Mouse (Mus musculus): ENCODE data around the gene Trp53tg5. TPM values are rescaled to one million over a fixed set of nuclear protein-coding genes. Genes with fewer than 3 reads are reported as not detected.

Gene Trp53tg5
- total and polyA plus RNA-seq, 3 experiments, result not detected

DNA sequence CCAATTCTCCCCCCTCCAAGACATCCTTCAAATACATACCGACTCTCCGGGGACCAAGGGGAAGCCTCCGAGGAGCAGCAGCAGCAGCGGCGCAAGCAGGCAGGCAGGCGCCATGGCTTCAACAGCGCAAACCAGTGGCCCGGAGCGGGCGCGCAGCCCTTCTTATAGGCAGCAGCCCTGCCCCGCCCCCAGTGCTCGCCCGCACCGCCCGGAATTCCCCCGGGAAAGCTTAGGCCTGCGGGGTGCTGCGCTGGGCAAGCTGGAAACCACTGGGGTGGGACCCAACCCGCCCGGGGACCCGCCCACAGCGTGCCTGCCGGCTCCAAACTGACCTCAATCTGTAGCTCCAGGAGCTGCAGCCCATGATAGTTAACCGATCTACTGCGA lies 30.5 kb downstream of the Trp53tg5 start (continued):
- TF ChIP-seq MYC (IDR thresholded peaks at IDR 0.05; ENCODE audit: low read depth, low read length), result 0 out of 2 replicates have a peak, but pooled peaks have one; percentile 24

DNA sequence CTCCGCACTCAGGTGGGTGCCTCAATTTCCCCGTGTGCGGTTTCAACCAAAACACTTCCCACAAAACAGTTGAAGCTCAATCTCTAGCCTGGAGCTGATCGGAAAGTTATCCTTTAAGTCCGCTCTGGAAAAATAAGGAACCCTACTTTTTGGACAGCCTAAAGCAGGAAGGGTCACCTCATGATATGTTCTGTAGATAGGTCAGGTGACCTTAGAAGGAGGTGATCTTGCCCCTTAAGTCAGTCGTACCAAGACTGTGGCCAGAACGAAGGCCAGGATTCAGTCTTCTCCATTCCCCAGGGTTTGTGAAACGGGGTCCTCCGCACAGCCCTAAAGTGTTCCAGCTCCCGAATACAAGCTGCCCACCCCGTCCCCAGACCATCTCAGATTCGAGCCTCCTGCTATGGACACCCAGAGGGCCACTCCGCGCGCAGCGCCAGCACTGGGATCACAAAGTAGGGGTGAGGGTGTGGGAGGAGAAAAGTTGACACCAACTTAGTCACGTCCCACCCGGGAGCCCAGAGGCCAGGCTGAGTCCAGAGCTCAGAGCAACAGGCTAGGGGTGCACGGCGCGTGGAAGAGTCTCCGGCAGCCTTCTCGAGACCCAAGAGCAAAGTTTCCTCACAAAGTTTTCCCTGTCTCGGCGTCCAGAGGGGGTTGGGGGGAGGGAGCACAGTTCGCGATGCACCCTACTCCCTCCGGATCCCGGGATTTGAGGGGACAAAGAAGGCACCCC lies 31.0 kb downstream of the Trp53tg5 start:
- peaks cover 18 to 59% of the 10 kb centered on the region in 2 experiments for H3K4me1 ChIP-seq (ENCODE audit: control insufficient read depth in 1 of 2, insufficient read depth in 2 of 2)
- peaks cover 36% of the 10 kb centered on the region for H3K79me2 ChIP-seq (replicated peaks; ENCODE audit: control insufficient read depth, extremely low read depth, insufficient read depth, poor library complexity, severe bottlenecking)
- no peaks in the 10 kb centered on the region for H3K9me3 ChIP-seq (replicated peaks; ENCODE audit: low read length)
- H3K27me3 ChIP-seq (replicated peaks), result peaks cover 14% of the 10 kb centered on the region
- peaks cover 0 to 18% of the 10 kb centered on the region in 2 experiments for H3K36me3 ChIP-seq (replicated peaks in 1 of 2; ENCODE audit: control insufficient read depth in 1 of 2, insufficient read depth in 1 of 2, low read length in 1 of 2)
- peak overlapping the region; percentile 87 for H3K9ac ChIP-seq (ENCODE audit: insufficient read depth, low read depth)
- in situ Hi-C loops (cut with MboI; ENCODE audit: low pct_ligation_motif_present, low pct_unique_long_range_greater_than_20kb, low sequenced_read_pairs), result no loop called here
- dilution Hi-C loops (cut with MboI; ENCODE audit: extremely low pct_ligation_motif_present, extremely low pct_unique_long_range_greater_than_20kb, low sequenced_read_pairs), result no loop called here
- H3K27ac ChIP-seq (ENCODE audit: insufficient read depth, low read depth), result peak overlapping the region; percentile 10
- H3K4me3 ChIP-seq (replicated peaks in 1 of 3; ENCODE audit: low read depth in 2 of 3, low read length in 2 of 3, poor library complexity in 1 of 3), result peak overlapping the region; percentile 58 to 72 (median 63)
- no peak for TF ChIP-seq ETS1 (conservative IDR thresholded peaks at IDR 0.05; ENCODE audit: low read depth, low read length)
- TF ChIP-seq ELF1 (IDR thresholded peaks at IDR 0.05; ENCODE audit: low read depth, low read length), result no peak
- TF ChIP-seq USF1 (IDR thresholded peaks at IDR 0.05; ENCODE audit: low read depth, low read length), result peak; percentile 13; the same call in 1 of the 2 replicates
- peak overlapping the region; percentile 77 for H3K4me2 ChIP-seq (ENCODE audit: insufficient read depth, low read depth, poor library complexity, severe bottlenecking)
- DNase-seq (ENCODE audit: extremely low read depth), result no peak

DNA sequence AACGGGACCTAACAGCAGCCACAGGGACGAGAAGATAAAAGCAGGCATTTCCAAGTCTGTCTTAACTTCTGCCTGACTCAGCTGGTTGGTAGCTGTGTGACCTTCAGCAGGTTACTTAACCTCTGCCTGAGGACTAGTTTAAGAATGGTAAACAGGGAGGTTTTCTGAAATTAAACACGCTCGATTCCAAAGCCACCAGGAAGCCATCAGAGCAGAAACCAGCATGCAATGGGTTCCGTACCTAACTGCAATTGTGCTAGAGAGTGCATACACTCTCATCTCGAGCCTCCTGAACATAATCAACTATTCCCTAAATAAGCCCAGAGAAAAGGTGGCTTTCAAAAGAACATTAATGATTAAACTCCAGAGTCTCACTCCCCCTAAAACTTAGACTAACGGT lies 31.8 kb downstream of the Trp53tg5 start:
- DNase-seq (ENCODE audit: extremely low read depth), result no peak
- Histone ChIP-seq H3K9ac (ENCODE audit: insufficient read depth, low read depth) (peak overlapping the region; percentile 87), H3K4me3 (replicated peaks in 1 of 3; ENCODE audit: low read depth in 2 of 3, low read length in 2 of 3, poor library complexity in 1 of 3) (peak overlapping the region; percentile 58 to 72 (median 63)), H3K9me3 (replicated peaks; ENCODE audit: low read length) (no peaks in the 10 kb centered on the region), H3K27me3 (replicated peaks) (peaks cover 14% of the 10 kb centered on the region), H3K4me1 (ENCODE audit: control insufficient read depth in 1 of 2, insufficient read depth in 2 of 2) (peaks cover 24 to 66% of the 10 kb centered on the region in 2 experiments), H3K27ac (ENCODE audit: insufficient read depth, low read depth) (no peak overlapping the region; the same call in 1 of the 2 replicates), H3K36me3 (replicated peaks in 1 of 2; ENCODE audit: control insufficient read depth in 1 of 2, insufficient read depth in 1 of 2, low read length in 1 of 2) (peaks cover 0 to 18% of the 10 kb centered on the region in 2 experiments), H3K79me2 (replicated peaks; ENCODE audit: control insufficient read depth, extremely low read depth, insufficient read depth, poor library complexity, severe bottlenecking) (peaks cover 36% of the 10 kb centered on the region), H3K4me2 (ENCODE audit: insufficient read depth, low read depth, poor library complexity, severe bottlenecking) (peak overlapping the region; percentile 77)
- in situ Hi-C loops (cut with MboI; ENCODE audit: low pct_ligation_motif_present, low pct_unique_long_range_greater_than_20kb, low sequenced_read_pairs), result no loop called here
- no peak for TF ChIP-seq POLR2A (IDR thresholded peaks at IDR 0.05; ENCODE audit: low read depth, low read length)
- no peak for TF ChIP-seq BHLHE40 (IDR thresholded peaks at IDR 0.05; ENCODE audit: low read depth, low read length)
- TF ChIP-seq MAFK (IDR thresholded peaks at IDR 0.05; ENCODE audit: insufficient replicate concordance, low read length), result 0 out of 2 replicates have a peak, but pooled peaks have one; percentile 4
- dilution Hi-C loops (cut with MboI; ENCODE audit: extremely low pct_ligation_motif_present, extremely low pct_unique_long_range_greater_than_20kb, low sequenced_read_pairs), result no loop called here

DNA sequence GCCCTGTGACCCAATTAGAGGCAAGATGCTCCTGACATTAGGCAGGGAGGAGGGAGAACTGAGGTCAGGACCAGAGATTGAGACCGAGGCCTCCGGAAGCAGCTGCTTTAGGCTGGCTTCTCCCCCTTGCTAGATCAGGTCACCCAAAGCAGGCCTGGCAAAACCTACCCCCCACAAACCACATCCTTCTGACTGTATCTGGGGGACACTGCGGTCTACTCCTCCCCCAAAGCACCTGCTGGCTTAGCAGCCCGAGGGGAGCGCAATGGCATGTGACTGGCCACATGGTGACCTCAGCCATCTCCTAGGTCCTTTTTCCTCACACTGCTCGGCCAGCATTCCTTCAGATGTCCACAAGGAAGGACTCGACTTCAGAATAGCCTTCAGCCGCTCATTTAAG lies 32.4 kb downstream of the Trp53tg5 start:
- Histone ChIP-seq H3K4me3 (replicated peaks in 1 of 3; ENCODE audit: low read depth in 2 of 3, low read length in 2 of 3, poor library complexity in 1 of 3) (peak overlapping the region; percentile 58 to 72 (median 63)), H3K36me3 (replicated peaks in 1 of 2; ENCODE audit: control insufficient read depth in 1 of 2, insufficient read depth in 1 of 2, low read length in 1 of 2) (peaks cover 0 to 18% of the 10 kb centered on the region in 2 experiments), H3K27ac (ENCODE audit: insufficient read depth, low read depth) (no peak overlapping the region; the same call in 1 of the 2 replicates), H3K4me1 (ENCODE audit: control insufficient read depth in 1 of 2, insufficient read depth in 2 of 2) (peaks cover 30 to 72% of the 10 kb centered on the region in 2 experiments), H3K9me3 (replicated peaks; ENCODE audit: low read length) (no peaks in the 10 kb centered on the region), H3K79me2 (replicated peaks; ENCODE audit: control insufficient read depth, extremely low read depth, insufficient read depth, poor library complexity, severe bottlenecking) (peaks cover 36% of the 10 kb centered on the region), H3K4me2 (ENCODE audit: insufficient read depth, low read depth, poor library complexity, severe bottlenecking) (peak overlapping the region; percentile 77), H3K9ac (ENCODE audit: insufficient read depth, low read depth) (peak overlapping the region; percentile 87; the same call in 1 of the 2 replicates), H3K27me3 (replicated peaks) (peaks cover 13% of the 10 kb centered on the region)
- peak; percentile 87 for DNase-seq (ENCODE audit: extremely low read depth)
- dilution Hi-C loops (cut with MboI; ENCODE audit: extremely low pct_ligation_motif_present, extremely low pct_unique_long_range_greater_than_20kb, low sequenced_read_pairs), result no loop called here
- in situ Hi-C loops (cut with MboI; ENCODE audit: low pct_ligation_motif_present, low pct_unique_long_range_greater_than_20kb, low sequenced_read_pairs), result no loop called here
- TF ChIP-seq TBP (conservative IDR thresholded peaks at IDR 0.05; ENCODE audit: low read depth, low read length), result no peak; the same call in 1 of the 2 replicates
- peak; percentile 40; the same call in 1 of the 2 replicates for TF ChIP-seq ELF1 (IDR thresholded peaks at IDR 0.05; ENCODE audit: low read depth, low read length)
- peak; percentile 87 for TF ChIP-seq CHD2 (IDR thresholded peaks at IDR 0.05; ENCODE audit: low read length)
- no peak for TF ChIP-seq ZKSCAN1 (IDR thresholded peaks at IDR 0.05; ENCODE audit: borderline replicate concordance, low read depth, low read length)
- TF ChIP-seq KAT2A (IDR thresholded peaks at IDR 0.05; ENCODE audit: insufficient replicate concordance, low read length), result 0 out of 2 replicates have a peak, but pooled peaks have one; percentile 12
- no peak; the same call in 1 of the 2 replicates for TF ChIP-seq RAD21 (IDR thresholded peaks at IDR 0.05; ENCODE audit: low read depth, low read length)
- peak; percentile 51 for TF ChIP-seq USF1 (IDR thresholded peaks at IDR 0.05; ENCODE audit: low read depth, low read length)
- 0 out of 2 replicates have a peak, but pooled peaks have one; percentile 23 for TF ChIP-seq NRF1 (IDR thresholded peaks at IDR 0.05; ENCODE audit: low read depth, low read length)
- TF ChIP-seq SMC3 (IDR thresholded peaks at IDR 0.05; ENCODE audit: low read depth, low read length), result no peak
- no peak for TF ChIP-seq UBTF (IDR thresholded peaks at IDR 0.05; ENCODE audit: low read depth, low read length)
- no peak for TF ChIP-seq POLR2AphosphoS2 (IDR thresholded peaks at IDR 0.05; ENCODE audit: low read depth, low read length)
- TF ChIP-seq BHLHE40 (IDR thresholded peaks at IDR 0.05; ENCODE audit: low read depth, low read length), result peak; percentile 98
- TF ChIP-seq ETS1 (conservative IDR thresholded peaks at IDR 0.05; ENCODE audit: low read depth, low read length), result peak; percentile 98
- no peak for TF ChIP-seq NELFE (IDR thresholded peaks at IDR 0.05; ENCODE audit: low read depth, low read length)
- peak; percentile 64; the same call in 1 of the 2 replicates for TF ChIP-seq RCOR1 (conservative IDR thresholded peaks at IDR 0.05; ENCODE audit: low read depth, low read length)
- no peak for TF ChIP-seq ZMIZ1 (IDR thresholded peaks at IDR 0.05; ENCODE audit: low read depth, low read length)
- TF ChIP-seq MEF2A (IDR thresholded peaks at IDR 0.05; ENCODE audit: borderline replicate concordance, low read depth, low read length), result peak; percentile 86

Measured in CH12.LX (cell line).